16 mouse cellular contexts compared by ENCODE assay signal in genomic region chr6:101211361-101211841, GRCm38 (mm10).
DNase-seq lines count a peak whose midpoint lies in the region; ATAC-seq lines count a peak whose summit lies in the region.
"Had no signal": no experiment of that assay in that cellular context is flagged by ENCODE, and none has a peak within 500 bp of the region (broad histone marks: within the 10 kb centered on the region; RNA-seq: fewer than 3 reads in every experiment).

No protein-coding gene starts in this region.

- H3K9ac ChIP-seq in forebrain, embryonic 15.5 days (replicated peaks), result no peak overlapping the region
- H3K9ac ChIP-seq in forebrain, embryonic 12.5 days, result no peak overlapping the region
- no peak overlapping the region for H3K9ac ChIP-seq in limb, embryonic 13.5 days
- H3K9ac ChIP-seq in midbrain, embryonic 15.5 days, result no peak overlapping the region
- H3K9ac ChIP-seq: embryonic facial prominence, embryonic 13.5 days; heart, embryonic 15.5 days; limb, embryonic 15.5 days; lung, embryonic 14.5 days had no signal

- no peaks in the 10 kb centered on the region for H3K9me3 ChIP-seq in forebrain, embryonic 15.5 days
- no peaks in the 10 kb centered on the region for H3K9me3 ChIP-seq in forebrain, embryonic 12.5 days
- H3K9me3 ChIP-seq in limb, embryonic 13.5 days, result no peaks in the 10 kb centered on the region
- H3K9me3 ChIP-seq in limb, embryonic 10.5 days (replicated peaks), result no peaks in the 10 kb centered on the region
- no peaks in the 10 kb centered on the region for H3K9me3 ChIP-seq in midbrain, embryonic 15.5 days
- H3K9me3 ChIP-seq: embryonic facial prominence, embryonic 13.5 days; heart, embryonic 15.5 days; limb, embryonic 15.5 days had no signal

- WGBS in forebrain, embryonic 15.5 days, result 32% methylated on average over 8 of the region's 8 CpGs
- 90% methylated on average over 8 of the region's 8 CpGs for WGBS in forebrain, embryonic 12.5 days
- 76% methylated on average over 8 of the region's 8 CpGs for WGBS in limb, embryonic 13.5 days
- WGBS in limb, embryonic 10.5 days, result 90% methylated on average over 8 of the region's 8 CpGs
- 67% methylated on average over 8 of the region's 8 CpGs for WGBS in midbrain, embryonic 15.5 days

- no peaks in the 10 kb centered on the region for H3K27me3 ChIP-seq in forebrain, embryonic 15.5 days
- H3K27me3 ChIP-seq in forebrain, embryonic 12.5 days, result no peaks in the 10 kb centered on the region
- no peaks in the 10 kb centered on the region for H3K27me3 ChIP-seq in limb, embryonic 13.5 days
- H3K27me3 ChIP-seq in limb, embryonic 10.5 days (ENCODE audit: low read depth, poor library complexity, severe bottlenecking), result no peaks in the 10 kb centered on the region
- no peaks in the 10 kb centered on the region for H3K27me3 ChIP-seq in midbrain, embryonic 15.5 days (replicated peaks)
- H3K27me3 ChIP-seq: embryonic facial prominence, embryonic 13.5 days; heart, embryonic 15.5 days; limb, embryonic 15.5 days had no signal

- H3K4me3 ChIP-seq in forebrain, embryonic 15.5 days, result no peak overlapping the region
- no peak overlapping the region for H3K4me3 ChIP-seq in forebrain, embryonic 12.5 days (replicated peaks)
- H3K4me3 ChIP-seq in limb, embryonic 13.5 days, result no peak overlapping the region
- H3K4me3 ChIP-seq in limb, embryonic 10.5 days, result no peak overlapping the region
- H3K4me3 ChIP-seq in midbrain, embryonic 15.5 days, result no peak overlapping the region
- H3K4me3 ChIP-seq: embryonic facial prominence, embryonic 13.5 days; heart, embryonic 15.5 days; left cerebral cortex, adult 2 months; limb, embryonic 15.5 days had no signal

- ATAC-seq in forebrain, embryonic 15.5 days (replicated peaks), result peak; percentile 80
- no peak for ATAC-seq in forebrain, embryonic 12.5 days (ENCODE audit: low FRiP score)
- ATAC-seq in limb, embryonic 13.5 days (ENCODE audit: low FRiP score, low read depth), result peak; percentile 24; the same call in 1 of the 2 replicates
- ATAC-seq in midbrain, embryonic 15.5 days (replicated peaks), result peak; percentile 79
- ATAC-seq in activated CD4-positive, CD25-positive, alpha-beta regulatory T cell, adult 4 months, result no peak

- H3K4me2 ChIP-seq in forebrain, embryonic 15.5 days (replicated peaks), result no peak overlapping the region
- H3K4me2 ChIP-seq in forebrain, embryonic 12.5 days, result no peak overlapping the region
- H3K4me2 ChIP-seq in limb, embryonic 13.5 days (replicated peaks), result no peak overlapping the region
- H3K4me2 ChIP-seq in midbrain, embryonic 15.5 days, result no peak overlapping the region
- H3K4me2 ChIP-seq: embryonic facial prominence, embryonic 13.5 days; heart, embryonic 15.5 days; limb, embryonic 15.5 days; lung, embryonic 14.5 days had no signal

- peak overlapping the region; percentile 82 for H3K27ac ChIP-seq in forebrain, embryonic 15.5 days (replicated peaks)
- H3K27ac ChIP-seq in forebrain, embryonic 12.5 days, result no peak overlapping the region
- H3K27ac ChIP-seq in limb, embryonic 13.5 days, result no peak overlapping the region
- no peak overlapping the region for H3K27ac ChIP-seq in limb, embryonic 10.5 days
- no peak overlapping the region for H3K27ac ChIP-seq in midbrain, embryonic 15.5 days
- H3K27ac ChIP-seq: embryonic facial prominence, embryonic 13.5 days; heart, embryonic 15.5 days; kidney, postnatal 0 days; left cerebral cortex, adult 2 months; limb, embryonic 15.5 days had no signal

- no peaks in the 10 kb centered on the region for H3K36me3 ChIP-seq in forebrain, embryonic 15.5 days
- no peaks in the 10 kb centered on the region for H3K36me3 ChIP-seq in forebrain, embryonic 12.5 days (replicated peaks)
- no peaks in the 10 kb centered on the region for H3K36me3 ChIP-seq in limb, embryonic 13.5 days
- no peaks in the 10 kb centered on the region for H3K36me3 ChIP-seq in limb, embryonic 10.5 days
- H3K36me3 ChIP-seq in midbrain, embryonic 15.5 days (replicated peaks), result no peaks in the 10 kb centered on the region
- H3K36me3 ChIP-seq: embryonic facial prominence, embryonic 13.5 days; G1E; heart, embryonic 15.5 days; limb, embryonic 15.5 days had no signal

- DNase-seq in limb, embryonic 10.5 days (ENCODE audit: low spot score), result no peak
- peak; percentile 7 for DNase-seq in cerebellum, adult 9-10 months
- DNase-seq in thymus, postnatal 25 days, result no peak
- DNase-seq: adrenal gland, postnatal 36 days; lung, embryonic 14.5 days had no signal

- peaks cover 43% of the 10 kb centered on the region for H3K4me1 ChIP-seq in forebrain, embryonic 15.5 days
- H3K4me1 ChIP-seq in forebrain, embryonic 12.5 days, result peaks cover 9% of the 10 kb centered on the region
- peaks cover 20% of the 10 kb centered on the region for H3K4me1 ChIP-seq in limb, embryonic 13.5 days
- peaks cover 11% of the 10 kb centered on the region; the same call in 1 of the 2 replicates for H3K4me1 ChIP-seq in limb, embryonic 10.5 days
- peaks cover 10% of the 10 kb centered on the region; the same call in 1 of the 2 replicates for H3K4me1 ChIP-seq in midbrain, embryonic 15.5 days
- H3K4me1 ChIP-seq: limb, embryonic 15.5 days had no signal

Comparison
In these comparisons a context has a peak if more than half of its experiments do, and no peak if none do; other contexts are left out.
1. ATAC-seq: peak in forebrain, embryonic 15.5 days (single experiment), limb, embryonic 13.5 days (single experiment) and midbrain, embryonic 15.5 days (single experiment); none in forebrain, embryonic 12.5 days (single experiment) and activated CD4-positive, CD25-positive, alpha-beta regulatory T cell, adult 4 months (single experiment).